Mouse (Mus musculus) hematopoietic multipotent progenitor cell, adult 10-12 weeks (in vitro differentiated cells): ENCODE data around the gene Cd22. TPM values are rescaled to one million over a fixed set of nuclear protein-coding genes. Genes with fewer than 3 reads are reported as not detected.

Experiments used
- polyA plus RNA-seq: library from polyadenylated mRNA; stranded (reverse); fragments of >175 nt; gene quantifications from 2 replicates; pipeline ENCODE4 v1.2.3, GENCODE M21; 2012; ENCODE audit warnings: low replicate concordance

Gene Cd22
- 64.8 and 456 TPM in 2 replicates for polyA plus RNA-seq

DNA sequence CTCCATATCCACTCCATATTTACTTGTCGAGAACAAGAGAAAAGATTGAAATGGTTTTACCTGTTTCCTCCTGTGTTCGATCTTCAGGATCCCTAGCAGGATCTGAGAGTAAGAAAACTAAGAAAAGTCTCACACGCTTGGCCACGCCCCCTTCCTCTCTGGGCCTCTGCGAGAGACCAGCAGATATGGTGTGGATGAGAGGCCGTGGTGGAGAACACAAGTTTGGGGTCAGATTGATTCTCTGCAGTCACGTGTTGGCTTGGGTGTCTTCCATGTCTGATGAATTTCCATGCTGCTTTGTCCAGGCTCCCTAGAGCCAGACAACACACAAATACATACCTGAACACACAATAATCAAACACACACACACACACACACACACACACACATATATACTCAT lies at the start of gene Cd22:
Cd22 (minus strand) TSS at position 167 of the 400 bp plus-strand sequence.

DNA sequence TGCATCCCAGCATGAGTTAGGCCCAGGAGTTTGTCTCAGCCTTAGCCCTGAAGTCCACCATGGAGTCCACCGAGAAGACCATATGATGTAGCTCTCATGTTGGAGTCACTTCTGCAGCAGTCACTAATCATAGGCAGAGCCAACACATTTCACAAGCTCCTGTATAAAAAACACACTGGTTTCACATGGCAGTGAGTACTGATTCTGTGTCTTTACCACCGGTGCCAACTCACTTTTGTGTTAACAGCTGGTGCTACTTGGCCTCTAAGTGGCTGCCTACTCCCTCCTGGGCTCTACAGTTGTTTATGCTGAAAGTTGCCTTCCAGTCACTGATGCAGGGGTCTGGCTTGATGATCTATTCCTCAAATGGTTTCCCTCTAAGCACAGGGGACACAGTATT lies 44.4 kb upstream of the Cd22 start, which contains the start of gene Hamp2:
Hamp2 (minus strand) TSS at position 101 of the 400 bp plus-strand sequence.

DNA sequence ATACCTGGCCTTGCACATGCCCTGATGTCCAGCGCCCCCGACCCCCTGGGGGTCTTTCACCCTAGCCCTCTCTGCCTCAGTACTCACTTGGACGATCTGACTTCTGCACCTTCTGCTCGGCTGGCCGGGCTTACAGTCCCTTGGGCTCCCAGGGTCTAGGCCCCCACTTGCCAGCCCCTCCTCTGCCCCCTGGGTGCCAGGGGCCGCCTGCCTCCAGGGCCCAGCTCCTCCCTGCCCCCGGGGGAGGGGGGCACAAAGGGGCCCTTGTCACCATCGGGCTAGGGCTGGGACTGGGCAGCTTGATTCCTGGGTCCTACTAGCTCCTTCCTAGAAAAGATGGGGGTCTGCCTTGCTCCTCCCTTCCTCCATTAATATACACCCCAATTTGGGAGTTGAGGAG lies 34.6 kb upstream of the Cd22 start, which contains the start of gene Mag:
Mag (minus strand) TSS at position 142 of the 400 bp plus-strand sequence.

GRCm38 (mm10) chr7:30861464-30861863 lies 18.7 kb downstream of the Cd22 start, which contains the start of gene Ffar1:
Ffar1 (minus strand) TSS chr7:30861564.

DNA sequence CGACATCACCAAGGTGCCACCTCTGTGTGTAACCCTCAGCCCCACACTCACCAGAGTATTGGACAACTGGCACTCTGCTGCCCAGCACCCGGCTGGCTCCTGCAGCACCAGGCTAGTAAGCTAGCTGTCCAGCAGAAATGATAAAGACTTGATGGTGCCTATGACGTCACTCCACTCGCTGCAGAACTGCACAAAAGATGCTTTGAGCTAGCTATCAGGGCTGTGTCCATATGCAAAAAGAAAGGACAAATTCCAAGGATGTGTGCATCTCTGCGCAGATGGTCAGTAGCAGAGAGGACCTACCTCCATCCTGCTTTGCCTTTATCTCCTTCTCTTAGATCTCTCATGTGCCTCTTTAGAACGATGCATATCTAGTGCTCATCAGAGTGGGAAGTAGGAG lies 24.1 kb downstream of the Cd22 start, which contains the start of gene Ffar3:
Ffar3 (minus strand) TSS at position 101 of the 400 bp plus-strand sequence.

DNA sequence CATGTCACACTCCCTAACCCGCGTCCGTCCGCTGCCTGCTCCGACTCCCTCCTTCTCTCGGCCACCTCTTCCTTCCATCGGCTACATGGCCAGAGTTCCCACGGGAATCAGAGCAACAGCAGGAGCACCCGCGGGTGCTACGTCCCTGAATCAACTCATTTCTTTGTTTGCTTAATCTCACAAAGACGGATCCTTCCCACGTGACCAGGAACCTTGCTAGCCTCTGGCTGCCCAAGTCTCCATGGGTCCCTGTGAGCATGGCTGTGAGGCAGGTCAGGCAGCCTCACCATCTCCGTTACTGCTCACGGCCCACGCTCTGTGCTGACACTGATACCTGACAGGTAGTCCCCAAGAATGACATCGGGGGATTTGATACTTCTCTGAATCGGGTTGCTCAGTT lies 56.5 kb downstream of the Cd22 start, which contains the start of gene Ffar2:
Ffar2 (minus strand) TSS at position 101 of the 400 bp plus-strand sequence.

Other genes with a start within 250 kb of the Cd22 start
- gene Etv2, start 244.5 kb downstream of the Cd22 start, polyA plus RNA-seq, result not detected in 2 replicates
- 174 and 373 TPM in 2 replicates for gene Rbm42, start 230.0 kb downstream of the Cd22 start, polyA plus RNA-seq
- 4.2 and 16.9 TPM in 2 replicates for gene Haus5, start 215.3 kb downstream of the Cd22 start, polyA plus RNA-seq
- gene Pmis2, start 208.7 kb downstream of the Cd22 start, polyA plus RNA-seq, result not detected in 2 replicates
- gene 2200002J24Rik, start 181.4 kb downstream of the Cd22 start, polyA plus RNA-seq, result not detected in 2 replicates
- gene Atp4a, start 168.1 kb downstream of the Cd22 start, polyA plus RNA-seq, result 0.21 and 0.42 TPM in 2 replicates
- gene Tmem147, start 150.8 kb downstream of the Cd22 start, polyA plus RNA-seq, result 45.8 and 81.6 TPM in 2 replicates
- 0.08 TPM in 1 of 2 replicates, not detected in the other for gene Gapdhs, start 136.7 kb downstream of the Cd22 start, polyA plus RNA-seq
- 0.57 and 0.62 TPM in 2 replicates for gene Sbsn, start 128.9 kb downstream of the Cd22 start, polyA plus RNA-seq
- not detected in 2 replicates for gene Dmkn, start 116.6 kb downstream of the Cd22 start, polyA plus RNA-seq
- gene Krtdap, start 92.4 kb downstream of the Cd22 start, polyA plus RNA-seq, result not detected in 2 replicates
- gene Ffar2, start 56.6 kb downstream of the Cd22 start, polyA plus RNA-seq, result 14.6 and 29.3 TPM in 2 replicates
- gene Ffar3, start 24.2 kb downstream of the Cd22 start, polyA plus RNA-seq, result 0.22 and 0.35 TPM in 2 replicates
- 15.4 and 23.8 TPM in 2 replicates for gene Ffar1, start 18.8 kb downstream of the Cd22 start, polyA plus RNA-seq
- 2.7 and 3.1 TPM in 2 replicates for gene Mag, start 34.5 kb upstream of the Cd22 start, polyA plus RNA-seq
- not detected in 2 replicates for gene Hamp2, start 44.3 kb upstream of the Cd22 start, polyA plus RNA-seq
- gene Hamp, start 63.7 kb upstream of the Cd22 start, polyA plus RNA-seq, result not detected in 2 replicates
- 151 and 188 TPM in 2 replicates for gene Usf2, start 76.5 kb upstream of the Cd22 start, polyA plus RNA-seq
- gene Lsr, start 93.1 kb upstream of the Cd22 start, polyA plus RNA-seq, result 4.8 and 9.2 TPM in 2 replicates
- gene Fam187b, start 93.4 kb upstream of the Cd22 start, polyA plus RNA-seq, result 0.07 and 0.18 TPM in 2 replicates
- gene Fxyd5, start 162.1 kb upstream of the Cd22 start, polyA plus RNA-seq, result 668 and 903 TPM in 2 replicates
- 1.7 and 2.9 TPM in 2 replicates for gene Fxyd7, start 171.1 kb upstream of the Cd22 start, polyA plus RNA-seq
- gene Fxyd1, start 176.9 kb upstream of the Cd22 start, polyA plus RNA-seq, result 8.0 and 11.6 TPM in 2 replicates
- 0.08 and 0.24 TPM in 2 replicates for gene Lgi4, start 179.0 kb upstream of the Cd22 start, polyA plus RNA-seq
- not detected in 2 replicates for gene Fxyd3, start 196.4 kb upstream of the Cd22 start, polyA plus RNA-seq
- 2.6 and 9.2 TPM in 2 replicates for gene Hpn, start 234.9 kb upstream of the Cd22 start, polyA plus RNA-seq
- 8.6 and 26.1 TPM in 2 replicates for gene Scn1b, start 246.7 kb upstream of the Cd22 start, polyA plus RNA-seq